In genomic region chr1:134651268-134651850, GRCm38 (mm10) we compare ENCODE assay signal across 9 mouse cellular contexts. TPM values are rescaled to one million over a fixed set of nuclear protein-coding genes. Genes with fewer than 3 reads are reported as not detected.
DNase-seq lines count a peak whose midpoint lies in the region; ATAC-seq and TF ChIP-seq lines count a peak whose summit lies in the region.
"Had no signal": no experiment of that assay in that cellular context is flagged by ENCODE, and none has a peak within 500 bp of the region (broad histone marks: within the 10 kb centered on the region; RNA-seq: fewer than 3 reads in every experiment).

No protein-coding gene starts in this region.

- H3K27me3 ChIP-seq in spleen, adult 2 months (ENCODE audit: control insufficient read depth, insufficient read depth, low read length) = peaks cover 8% of the 10 kb centered on the region
- peaks cover 31% of the 10 kb centered on the region for H3K27me3 ChIP-seq in intestine, postnatal 0 days (replicated peaks; ENCODE audit: control insufficient read depth, insufficient read depth, low read length)
- peaks cover 17% of the 10 kb centered on the region for H3K27me3 ChIP-seq in neural tube, embryonic 14.5 days (ENCODE audit: control insufficient read depth, insufficient read depth, low read length)

- H3K4me1 ChIP-seq in spleen, adult 2 months (ENCODE audit: control insufficient read depth, insufficient read depth, insufficient read length) = peaks cover 8% of the 10 kb centered on the region
- no peaks in the 10 kb centered on the region; the same call in 1 of the 2 replicates for H3K4me1 ChIP-seq in intestine, postnatal 0 days (replicated peaks; ENCODE audit: control insufficient read depth, insufficient read depth, low read length)
- peaks cover 19% of the 10 kb centered on the region; the same call in 1 of the 2 replicates for H3K4me1 ChIP-seq in neural tube, embryonic 14.5 days (ENCODE audit: control insufficient read depth, insufficient read depth, low read length)

- no peaks in the 10 kb centered on the region for H3K9me3 ChIP-seq in intestine, postnatal 0 days (ENCODE audit: control insufficient read depth)
- no peaks in the 10 kb centered on the region for H3K9me3 ChIP-seq in neural tube, embryonic 14.5 days (ENCODE audit: control insufficient read depth, low read length)

- WGBS in spleen, adult 2 months = 51% methylated on average over 13 of the region's 13 CpGs
- 42% methylated on average over 13 of the region's 13 CpGs for WGBS in intestine, postnatal 0 days
- 46% methylated on average over 13 of the region's 13 CpGs for WGBS in neural tube, embryonic 14.5 days

- H3K4me3 ChIP-seq in spleen, adult 2 months (ENCODE audit: extremely low read depth, insufficient read depth, insufficient read length) = no peak overlapping the region
- H3K4me3 ChIP-seq in intestine, postnatal 0 days (ENCODE audit: low read depth, low read length) = no peak overlapping the region
- H3K4me3 ChIP-seq in neural tube, embryonic 14.5 days (ENCODE audit: low read depth, low read length) = no peak overlapping the region

- peak; percentile 19 for DNase-seq in gastrocnemius, postnatal 25 days
- no peak for DNase-seq in gastrocnemius, adult 18-20 months (ENCODE audit: low spot score)
- peak; percentile 9 to 29 for DNase-seq in spleen, adult 2 months (ENCODE audit: low read depth in 1 of 2, low spot score in 2 of 2)
- no peak for DNase-seq in spleen, adult 12 weeks (ENCODE audit: low spot score)
- no peak for DNase-seq in left cerebral cortex, adult 18-20 months (ENCODE audit: low spot score in 2 of 2)
- DNase-seq in urinary bladder, adult 18-20 months (ENCODE audit: low spot score in 2 of 2) = no peak

- H3K36me3 ChIP-seq in spleen, adult 2 months (ENCODE audit: control insufficient read depth, insufficient read depth, low read length) = no peaks in the 10 kb centered on the region
- no peaks in the 10 kb centered on the region for H3K36me3 ChIP-seq in intestine, postnatal 0 days (ENCODE audit: control insufficient read depth, insufficient read depth)
- no peaks in the 10 kb centered on the region for H3K36me3 ChIP-seq in neural tube, embryonic 14.5 days (ENCODE audit: control insufficient read depth, insufficient read depth, low read length)

- TF ChIP-seq POLR2A in spleen, adult 2 months (IDR thresholded peaks at IDR 0.05; ENCODE audit: low read depth, low read length) = no peak

- H3K27ac ChIP-seq in spleen, adult 2 months (ENCODE audit: insufficient read depth, low read length) = no peak overlapping the region
- H3K27ac ChIP-seq in intestine, postnatal 0 days (ENCODE audit: low read depth, low read length) = no peak overlapping the region
- H3K27ac ChIP-seq in neural tube, embryonic 14.5 days (ENCODE audit: low read depth, low read length) = peak overlapping the region; percentile 3; the same call in 1 of the 2 replicates

- peak overlapping the region; percentile 27; the same call in 1 of the 2 replicates for H3K4me2 ChIP-seq in intestine, postnatal 0 days (replicated peaks; ENCODE audit: low read depth)
- H3K4me2 ChIP-seq in neural tube, embryonic 14.5 days (ENCODE audit: low read depth, low read length) = no peak overlapping the region

- peak; percentile 70 for ATAC-seq in intestine, postnatal 0 days
- 0 out of 2 replicates have a peak, but pooled peaks have one; percentile 4 for ATAC-seq in neural tube, embryonic 14.5 days (ENCODE audit: low read depth)

- no peak for TF ChIP-seq CTCF in spleen, adult 2 months (IDR thresholded peaks at IDR 0.05; ENCODE audit: extremely low read depth, insufficient read depth, insufficient read length, insufficient replicate concordance)
- TF ChIP-seq CTCF in intestine, postnatal 0 days (IDR thresholded peaks at IDR 0.05; ENCODE audit: low read depth) = no peak

- H3K9ac ChIP-seq in intestine, postnatal 0 days (ENCODE audit: low read depth, low read length) = no peak overlapping the region
- H3K9ac ChIP-seq in neural tube, embryonic 14.5 days (replicated peaks; ENCODE audit: low read depth, low read length) = no peak overlapping the region

RNA-seq across cellular contexts. Expression of gene Syt2, which starts 4.9 kb away (rescaled TPM):
- under 1 TPM in 1 of 2 experiments, not detected in 1; 0.05 TPM for total RNA-seq in gastrocnemius, postnatal 25 days (2021)
- not detected for total RNA-seq in gastrocnemius, adult 18-20 months (2021)
- polyA plus RNA-seq in spleen, adult 2 months (2012; rRNA removed) = 0.01 TPM in 1 of 2 replicates, not detected in the other
- 0.48 and 0.84 TPM in 2 replicates for polyA plus RNA-seq in intestine, postnatal 0 days (2015; fragmentation: Nextera tagmentation; extraction: Ambion mirVana)
- polyA plus RNA-seq in neural tube, embryonic 14.5 days (2014; fragmentation: Nextera tagmentation; extraction: Ambion mirVana) = 15.6 and 18.3 TPM in 2 replicates
- 10 to 100 TPM; 63.0 to 81.5 TPM for total RNA-seq in left cerebral cortex, adult 18-20 months (2021)
- total RNA-seq: liver, adult 2 months had no signal
- polyA plus RNA-seq: liver, adult 2 months had no signal

Comparison
In these comparisons a context has a peak if more than half of its experiments do, and no peak if none do; other contexts are left out.
1. DNase-seq: peak in gastrocnemius, postnatal 25 days (single experiment) and spleen, adult 2 months (2 of 2); none in gastrocnemius, adult 18-20 months (single experiment), spleen, adult 12 weeks (single experiment), left cerebral cortex, adult 18-20 months (0 of 2) and urinary bladder, adult 18-20 months (0 of 2).
2. RNA of gene Syt2, which starts 4.9 kb away (total RNA-seq): 63.0 to 81.5 TPM in left cerebral cortex, adult 18-20 months; 0.05 TPM in gastrocnemius, postnatal 25 days and not detected in gastrocnemius, adult 18-20 months; every median in the first group is over 10 times any median in the second.